Mouse (Mus musculus) brown adipose tissue, adult 24 weeks (tissue): Measurements from ENCODE around the gene Amz2. TPM values are rescaled to one million over a fixed set of nuclear protein-coding genes. Genes with fewer than 3 reads are reported as not detected.

Source experiments
- H3K27ac ChIP-seq: fragments of 200-500 bp; replicated peaks from 2 replicates; pipeline ENCODE4 v1.5.1; 2012; ENCODE audit warnings: low read depth, mild to moderate bottlenecking, low read length
- H3K4me1 ChIP-seq: fragments of 200-500 bp; 2 replicates; pipeline ENCODE4 v1.6.1; 2012; ENCODE audit warnings: low read length, mixed read lengths; ENCODE audit not compliant: control insufficient read depth, insufficient read depth, insufficient read length
- H3K4me3 ChIP-seq: fragments of 200-500 bp; 2 replicates; pipeline ENCODE4 v1.5.1; 2012; ENCODE audit warnings: low read depth, mild to moderate bottlenecking, low read length, moderate library complexity; ENCODE audit not compliant: insufficient read depth
- polyA plus RNA-seq: library from polyadenylated mRNA; stranded (reverse); fragments of >200 nt; gene quantifications from 2 replicates; pipeline ENCODE4 v1.2.4, GENCODE M21; 2012; ENCODE audit not compliant: missing spikeins, insufficient read depth, insufficient read length

Gene Amz2
- polyA plus RNA-seq = 37.3 and 51.5 TPM in 2 replicates

- Histone ChIP-seq H3K4me1 (no peaks in the 10 kb centered on the region), H3K27ac (peak within 1 kb of the TSS; percentile 84), H3K4me3 (peak within 1 kb of the TSS; percentile 72)
Measured at GRCm38 (mm10) chr11:109425392-109426271, at the start of gene Amz2. Amz2 (plus strand) TSS chr11:109425946.

- Histone ChIP-seq H3K4me1 (peaks cover 45% of the 10 kb centered on the region), H3K4me3 (no peak overlapping the region), H3K27ac (0 out of 2 replicates have a peak overlapping the region, but pooled peaks have one; percentile 0)
Measured at GRCm38 (mm10) chr11:109376484-109377143, 49.1 kb upstream of the Amz2 start.

GRCm38 (mm10) chr11:109377477-109377876, 48.3 kb upstream of the Amz2 start:
- peak overlapping the region; percentile 38; the same call in 1 of the 2 replicates for H3K27ac ChIP-seq
- peaks cover 41% of the 10 kb centered on the region for H3K4me1 ChIP-seq
- H3K4me3 ChIP-seq = no peak overlapping the region

GRCm38 (mm10) chr11:109378051-109378450, 47.7 kb upstream of the Amz2 start:
- no peak overlapping the region for H3K4me3 ChIP-seq
- H3K27ac ChIP-seq = no peak overlapping the region
- peaks cover 39% of the 10 kb centered on the region for H3K4me1 ChIP-seq

- 0 out of 2 replicates have a peak overlapping the region, but pooled peaks have one; percentile 39 for H3K27ac ChIP-seq
- no peak overlapping the region for H3K4me3 ChIP-seq
- H3K4me1 ChIP-seq = peaks cover 33% of the 10 kb centered on the region
Measured at GRCm38 (mm10) chr11:109380662-109381061, 45.1 kb upstream of the Amz2 start.

- no peak overlapping the region for H3K4me3 ChIP-seq
- no peak overlapping the region for H3K27ac ChIP-seq
- peaks cover 27% of the 10 kb centered on the region for H3K4me1 ChIP-seq
Measured at GRCm38 (mm10) chr11:109385296-109385695, 40.5 kb upstream of the Amz2 start.

GRCm38 (mm10) chr11:109389046-109389445, 36.7 kb upstream of the Amz2 start:
- Histone ChIP-seq H3K27ac (no peak overlapping the region), H3K4me1 (peaks cover 31% of the 10 kb centered on the region), H3K4me3 (no peak overlapping the region)

- peaks cover 23% of the 10 kb centered on the region for H3K4me1 ChIP-seq
- no peak overlapping the region for H3K27ac ChIP-seq
- H3K4me3 ChIP-seq = no peak overlapping the region
Measured at GRCm38 (mm10) chr11:109391200-109391599, 34.5 kb upstream of the Amz2 start.

- H3K27ac ChIP-seq = no peak overlapping the region
- no peak overlapping the region for H3K4me3 ChIP-seq
- H3K4me1 ChIP-seq = peaks cover 22% of the 10 kb centered on the region
Measured at GRCm38 (mm10) chr11:109391760-109392159, 34.0 kb upstream of the Amz2 start.

- Histone ChIP-seq H3K4me3 (no peak overlapping the region), H3K4me1 (peaks cover 20% of the 10 kb centered on the region), H3K27ac (no peak overlapping the region)
Measured at GRCm38 (mm10) chr11:109392601-109393000, 33.1 kb upstream of the Amz2 start.

GRCm38 (mm10) chr11:109394758-109395157, 31.0 kb upstream of the Amz2 start:
- no peak overlapping the region for H3K4me3 ChIP-seq
- H3K4me1 ChIP-seq = peaks cover 12% of the 10 kb centered on the region
- no peak overlapping the region for H3K27ac ChIP-seq

- H3K4me3 ChIP-seq = no peak overlapping the region
- peaks cover 12% of the 10 kb centered on the region for H3K4me1 ChIP-seq
- no peak overlapping the region for H3K27ac ChIP-seq
Measured at GRCm38 (mm10) chr11:109395291-109395690, 30.5 kb upstream of the Amz2 start.

- Histone ChIP-seq H3K4me1 (no peaks in the 10 kb centered on the region), H3K27ac (no peak overlapping the region), H3K4me3 (no peak overlapping the region)
Measured at GRCm38 (mm10) chr11:109406431-109406830, 19.3 kb upstream of the Amz2 start.

- Histone ChIP-seq H3K4me1 (no peaks in the 10 kb centered on the region), H3K4me3 (no peak overlapping the region), H3K27ac (no peak overlapping the region)
Measured at GRCm38 (mm10) chr11:109410197-109410980, 15.4 kb upstream of the Amz2 start.

GRCm38 (mm10) chr11:109413617-109414016, 12.1 kb upstream of the Amz2 start, which contains the start of gene 9930022D16Rik:
9930022D16Rik (plus strand) TSS chr11:109413917.
- no peak within 1 kb of the TSS for H3K4me3 ChIP-seq

More at GRCm38 (mm10) chr11:109413617-109414016, 12.1 kb upstream of the Amz2 start, which contains the start of gene 9930022D16Rik:
- Histone ChIP-seq H3K27ac (no peak within 1 kb of the TSS), H3K4me1 (no peaks in the 10 kb centered on the region)
